Comparison of ENCODE assay signal across 14 mouse cellular contexts in genomic region chr12:107156791-107157428, GRCm38 (mm10).
"Had no signal": no experiment of that assay in that cellular context is flagged by ENCODE, and none has a peak within 500 bp of the region (broad histone marks: within the 10 kb centered on the region; RNA-seq: fewer than 3 reads in every experiment).

No protein-coding gene starts in this region.

- H3K9me3 ChIP-seq: limb, embryonic 10.5 days; limb, embryonic 13.5 days; liver, embryonic 12.5 days; liver, embryonic 15.5 days; midbrain, embryonic 12.5 days; midbrain, embryonic 15.5 days; neural tube, embryonic 13.5 days had no signal

- H3K4me2 ChIP-seq: limb, embryonic 13.5 days; liver, embryonic 12.5 days; liver, embryonic 15.5 days; midbrain, embryonic 12.5 days; midbrain, embryonic 15.5 days; neural tube, embryonic 13.5 days had no signal

- H3K27me3 ChIP-seq: liver, embryonic 15.5 days; midbrain, embryonic 12.5 days; midbrain, embryonic 15.5 days; neural tube, embryonic 13.5 days had no signal

- H3K36me3 ChIP-seq: limb, embryonic 10.5 days; limb, embryonic 13.5 days; liver, embryonic 12.5 days; liver, embryonic 15.5 days; midbrain, embryonic 12.5 days; midbrain, embryonic 15.5 days; neural tube, embryonic 13.5 days had no signal

- ATAC-seq: intestine, postnatal 0 days; liver, embryonic 12.5 days; midbrain, embryonic 15.5 days had no signal

- H3K9ac ChIP-seq: limb, embryonic 13.5 days; liver, embryonic 12.5 days; liver, embryonic 15.5 days; midbrain, embryonic 12.5 days; midbrain, embryonic 15.5 days; neural tube, embryonic 13.5 days had no signal

- H3K4me3 ChIP-seq: limb, embryonic 10.5 days; limb, embryonic 13.5 days; liver, embryonic 12.5 days; liver, embryonic 15.5 days; midbrain, embryonic 12.5 days; midbrain, embryonic 15.5 days; neural tube, embryonic 13.5 days had no signal

- H3K27ac ChIP-seq: limb, embryonic 10.5 days; limb, embryonic 13.5 days; liver, embryonic 12.5 days; liver, embryonic 15.5 days; macrophage; midbrain, embryonic 12.5 days; midbrain, embryonic 15.5 days; neural tube, embryonic 13.5 days had no signal

- DNase-seq: kidney, adult 8-10 months; kidney, postnatal 14 days; kidney, postnatal 4 days; liver; lung, adult 18-20 months had no signal

- H3K4me1 ChIP-seq: liver, embryonic 12.5 days; liver, embryonic 15.5 days had no signal
